Mouse (Mus musculus): ENCODE data around the gene Zpr1.

Zpr1 gene

GRCm38 (mm10) chr9:46329801-46330585, 57.1 kb downstream of the Zpr1 start:
- no peak for DNase-seq

- DNase-seq = no peak
Measured at GRCm38 (mm10) chr9:46330586-46330895, 57.7 kb downstream of the Zpr1 start.

- no peak for DNase-seq
Measured at GRCm38 (mm10) chr9:46331301-46331700, 58.4 kb downstream of the Zpr1 start.
